Mouse (Mus musculus): ENCODE data around the gene Crnkl1.
"Not testable (repeated sequence)": the region's sequence is repeated elsewhere in the genome, so short reads cannot be mapped to it uniquely, and the experiment has no call there.

Crnkl1 gene

DNA sequence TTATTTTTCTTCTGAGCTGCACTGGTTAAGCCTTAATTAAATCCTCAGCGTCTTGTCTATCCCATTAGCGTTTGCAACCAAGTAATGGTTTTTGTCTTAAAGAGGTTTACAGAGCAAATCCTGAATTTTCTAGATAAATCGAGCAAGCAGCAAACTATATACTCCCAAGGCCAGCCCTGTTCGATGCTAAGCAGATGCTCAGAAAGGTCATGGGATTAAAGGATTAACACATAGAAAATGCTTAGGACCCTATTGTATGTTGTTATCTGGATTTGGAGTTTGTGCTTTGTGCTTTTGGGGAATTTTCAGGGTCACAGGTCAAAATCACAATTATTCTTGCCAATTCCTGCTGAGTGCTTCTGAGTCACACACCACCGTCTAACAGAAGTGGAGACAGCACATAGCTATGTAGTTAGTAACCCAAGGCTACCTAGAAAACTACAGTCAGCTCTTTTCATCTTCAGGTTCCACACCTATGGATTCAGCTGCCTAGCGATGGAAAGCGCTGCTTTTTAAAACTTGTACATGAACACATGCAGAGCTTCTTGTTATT is 13.7 kb upstream of the Crnkl1 start:
- in situ Hi-C loops (cut with MboI; ENCODE audit: low pct_unique_long_range_greater_than_20kb in 1 of 2, low sequenced_read_pairs in 2 of 2, unreplicated experiment in 1 of 2): no loop called here

DNA sequence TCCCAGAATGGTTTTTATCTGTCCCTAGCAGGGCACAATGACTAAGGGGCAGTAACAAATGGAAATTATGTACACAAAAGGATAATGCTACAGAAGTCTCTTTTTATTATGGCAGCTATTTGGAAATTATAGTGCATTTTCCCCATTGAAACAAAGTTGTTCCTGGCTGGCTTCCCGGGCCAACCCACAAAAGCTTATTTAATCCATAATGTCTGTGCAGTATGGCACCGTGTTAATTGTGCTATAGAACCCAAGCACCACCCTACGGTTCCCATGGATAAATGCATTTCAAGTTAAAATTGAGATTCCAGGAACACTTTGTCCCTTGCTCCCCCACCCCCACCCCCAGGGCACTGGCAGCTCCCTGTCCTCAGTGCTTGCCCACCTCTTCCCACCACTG is 9.5 kb upstream of the Crnkl1 start:
- in situ Hi-C loops (cut with MboI; ENCODE audit: low pct_unique_long_range_greater_than_20kb in 1 of 2, low sequenced_read_pairs in 2 of 2, unreplicated experiment in 1 of 2): no loop called here

DNA sequence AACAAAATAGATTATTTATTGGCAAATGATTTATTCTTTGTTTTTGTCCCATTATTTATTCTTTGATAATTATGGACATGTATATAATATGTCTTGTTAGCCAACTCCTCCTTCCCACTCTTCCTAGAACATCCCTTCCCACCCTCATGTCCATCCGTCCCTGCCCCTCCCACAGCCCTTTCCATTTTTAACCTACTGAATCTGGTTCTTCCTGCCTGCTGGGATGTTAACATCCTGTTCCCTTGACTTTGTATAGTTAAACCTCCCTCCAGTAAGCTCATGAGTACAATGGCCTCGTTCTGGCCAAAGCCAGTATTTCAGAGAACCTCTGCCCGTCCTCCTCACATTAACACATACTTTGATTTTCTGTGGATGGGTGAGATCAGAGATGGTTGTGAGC is 6.6 kb upstream of the Crnkl1 start:
- in situ Hi-C loops (cut with MboI; ENCODE audit: low pct_unique_long_range_greater_than_20kb in 1 of 2, low sequenced_read_pairs in 2 of 2, unreplicated experiment in 1 of 2): no loop called here

DNA sequence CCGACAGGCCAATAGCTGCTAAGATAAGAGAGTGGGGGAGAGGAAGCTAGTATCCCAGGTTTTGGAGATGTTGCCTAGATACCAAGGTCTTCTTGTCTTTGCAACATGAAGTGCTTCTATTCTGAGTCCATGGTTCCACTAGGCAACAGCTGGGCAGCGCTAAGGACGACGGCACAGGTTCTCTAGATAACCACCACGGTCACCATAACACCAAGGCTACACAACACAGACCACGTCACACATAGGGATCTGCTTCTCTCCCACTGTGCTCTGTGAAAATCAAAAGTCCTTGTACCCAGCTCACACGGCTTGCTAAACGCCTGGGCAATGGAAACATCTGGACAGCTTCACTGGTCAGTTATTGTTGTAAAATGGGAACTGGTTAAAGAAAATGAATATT is 2.2 kb upstream of the Crnkl1 start:
- in situ Hi-C loops (cut with MboI; ENCODE audit: low pct_unique_long_range_greater_than_20kb in 1 of 2, low sequenced_read_pairs in 2 of 2, unreplicated experiment in 1 of 2): no loop called here

DNA sequence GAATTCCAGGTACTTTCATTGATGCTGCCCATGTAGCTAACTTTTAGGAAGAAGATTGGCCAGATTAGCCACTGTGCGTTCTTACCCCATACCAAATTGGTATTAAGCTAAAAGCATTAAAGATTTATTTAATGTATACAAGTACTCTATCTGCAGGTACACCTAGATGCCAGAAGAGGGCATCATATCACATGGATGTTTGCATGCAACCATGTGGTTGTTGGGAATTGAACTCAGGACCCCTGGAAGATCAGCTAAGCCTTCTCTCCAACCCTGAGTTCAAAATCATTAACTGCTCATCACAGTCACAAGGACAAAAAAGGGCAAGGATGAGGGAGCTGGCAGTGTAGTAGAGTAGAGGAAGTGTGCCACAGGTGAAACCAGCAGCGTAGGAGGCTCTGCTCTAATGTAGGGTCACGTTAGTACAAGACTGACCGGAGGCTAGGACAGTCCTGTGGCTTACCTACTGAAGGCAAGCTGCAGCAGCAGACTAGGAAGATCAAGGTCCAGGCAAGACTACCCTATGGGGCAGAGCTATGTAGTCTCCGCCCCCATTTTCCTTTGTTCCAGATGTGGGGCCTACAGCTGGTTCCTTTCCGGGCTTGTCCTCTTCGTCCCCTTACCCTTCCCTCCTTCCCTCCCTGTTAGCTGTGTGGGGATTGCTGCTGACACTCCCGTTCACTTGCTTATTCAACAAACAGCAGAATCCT is 13.7 kb downstream of the Crnkl1 start:
- in situ Hi-C loops (cut with MboI; ENCODE audit: low pct_unique_long_range_greater_than_20kb in 1 of 2, low sequenced_read_pairs in 2 of 2, unreplicated experiment in 1 of 2): no loop called here

DNA sequence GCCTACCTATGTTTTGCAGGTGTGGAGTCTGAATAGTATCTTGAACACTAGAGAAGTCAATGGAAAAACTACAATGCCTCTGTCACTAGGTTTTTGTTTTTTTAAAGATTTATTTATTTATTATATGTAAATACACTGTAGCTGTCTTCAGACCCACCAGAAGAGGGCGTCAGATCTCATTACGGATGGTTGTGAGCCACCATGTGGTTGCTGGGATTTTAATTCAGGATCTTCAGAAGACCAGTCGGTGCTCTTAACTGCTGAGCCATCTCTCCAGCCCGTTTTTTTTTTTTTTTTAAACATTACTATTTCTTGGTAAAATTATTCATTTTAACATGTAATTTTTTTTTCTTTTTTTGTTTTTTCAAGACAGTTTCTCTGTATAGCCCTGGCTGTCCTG is 28.9 kb downstream of the Crnkl1 start:
- in situ Hi-C loops (cut with MboI; ENCODE audit: low pct_unique_long_range_greater_than_20kb in 1 of 2, low sequenced_read_pairs in 2 of 2, unreplicated experiment in 1 of 2): not testable (repeated sequence)

DNA sequence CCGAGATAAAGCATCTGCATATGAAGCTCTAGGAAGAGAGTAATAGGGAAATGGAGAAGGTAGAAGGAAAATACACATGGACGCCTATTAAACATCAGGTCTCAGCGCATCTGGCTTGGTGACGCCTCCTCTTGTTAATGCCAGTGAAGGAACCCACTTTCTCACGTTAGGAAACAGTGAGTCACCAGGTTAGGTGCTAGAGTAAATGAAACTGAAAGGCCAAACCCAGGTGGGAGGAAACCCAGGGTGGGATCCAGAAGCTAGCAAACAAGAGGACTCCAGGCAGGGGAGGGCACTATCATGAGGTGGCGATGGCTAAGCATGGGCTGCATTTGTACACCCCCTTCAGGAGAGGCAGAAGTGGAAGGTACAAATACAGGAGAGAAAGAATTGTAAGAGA is 29.7 kb downstream of the Crnkl1 start:
- in situ Hi-C loops (cut with MboI; ENCODE audit: low pct_unique_long_range_greater_than_20kb in 1 of 2, low sequenced_read_pairs in 2 of 2, unreplicated experiment in 1 of 2): no loop called here

DNA sequence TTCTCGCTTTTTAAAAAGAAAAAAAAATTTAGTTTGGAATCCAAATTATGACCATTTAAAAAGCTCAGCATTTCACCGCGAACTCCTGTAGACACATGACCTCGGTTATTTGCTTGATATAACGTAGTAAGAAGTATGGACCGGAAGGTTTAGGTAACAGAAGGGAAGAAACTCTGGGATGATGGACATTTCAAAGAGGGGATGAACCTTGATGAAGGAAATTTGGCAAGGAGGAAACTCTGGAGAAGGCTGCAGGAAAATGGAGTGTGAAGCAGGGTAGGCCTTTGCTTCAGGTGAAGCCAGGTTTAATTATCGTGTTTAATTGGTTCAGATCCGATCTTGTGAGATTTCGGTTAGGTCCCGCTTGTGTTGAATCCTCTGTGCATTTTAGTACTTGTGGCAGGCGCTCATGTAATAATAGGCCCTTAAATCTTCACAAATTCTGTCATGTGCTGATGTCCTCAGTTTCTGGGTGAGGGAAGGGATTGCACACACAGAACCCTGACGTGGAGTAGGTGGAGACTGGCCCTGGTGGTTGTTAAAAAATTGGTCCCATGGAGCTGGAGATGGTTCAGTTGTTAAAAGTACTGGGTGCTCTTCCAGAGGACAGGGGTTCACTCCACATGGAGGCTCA is 30.7 kb downstream of the Crnkl1 start:
- in situ Hi-C loops (cut with MboI; ENCODE audit: low pct_unique_long_range_greater_than_20kb in 1 of 2, low sequenced_read_pairs in 2 of 2, unreplicated experiment in 1 of 2): no loop called here

DNA sequence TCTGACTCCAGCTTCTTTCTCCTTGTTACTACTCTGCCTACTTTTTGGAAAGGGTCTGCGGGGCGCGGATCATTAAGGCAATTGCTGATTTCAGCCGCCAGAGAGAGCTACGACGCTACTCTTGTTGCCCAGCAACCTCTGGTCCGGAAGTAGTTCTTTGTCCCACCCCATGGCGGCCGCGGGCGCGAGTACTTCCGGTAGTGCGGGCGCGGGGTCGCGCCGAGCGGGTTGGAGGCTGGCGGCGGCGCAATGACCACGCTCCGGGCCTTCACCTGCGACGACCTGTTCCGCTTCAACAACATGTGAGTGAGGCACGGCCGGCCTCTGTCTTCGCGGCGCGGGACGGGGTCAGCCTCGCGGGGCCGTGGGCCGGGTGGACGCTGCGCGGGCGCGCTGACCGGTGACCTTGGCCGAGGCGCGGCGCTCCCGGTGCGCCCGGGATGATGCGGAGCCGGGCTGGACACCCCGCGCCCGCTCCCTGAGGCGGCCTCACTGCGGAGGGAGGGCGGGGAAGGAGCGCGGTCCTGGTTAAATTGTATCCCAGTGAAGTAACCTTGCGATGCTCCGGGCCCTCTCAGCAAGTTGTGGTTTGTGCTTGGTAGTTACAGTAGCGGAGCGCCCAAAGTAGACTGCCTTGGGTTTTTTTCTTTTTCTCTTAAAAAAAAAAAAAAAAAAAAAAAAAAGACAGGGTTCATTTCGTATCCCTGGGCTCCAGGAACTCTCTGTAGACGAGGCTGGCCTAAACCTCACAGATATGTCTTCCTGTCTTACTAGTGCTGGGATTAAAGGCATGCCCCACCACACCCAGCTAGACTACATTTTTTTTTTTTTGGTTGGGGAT is 31.5 kb downstream of the Crnkl1 start:
- in situ Hi-C loops (cut with MboI; ENCODE audit: low pct_unique_long_range_greater_than_20kb in 1 of 2, low sequenced_read_pairs in 2 of 2, unreplicated experiment in 1 of 2): no loop called here

DNA sequence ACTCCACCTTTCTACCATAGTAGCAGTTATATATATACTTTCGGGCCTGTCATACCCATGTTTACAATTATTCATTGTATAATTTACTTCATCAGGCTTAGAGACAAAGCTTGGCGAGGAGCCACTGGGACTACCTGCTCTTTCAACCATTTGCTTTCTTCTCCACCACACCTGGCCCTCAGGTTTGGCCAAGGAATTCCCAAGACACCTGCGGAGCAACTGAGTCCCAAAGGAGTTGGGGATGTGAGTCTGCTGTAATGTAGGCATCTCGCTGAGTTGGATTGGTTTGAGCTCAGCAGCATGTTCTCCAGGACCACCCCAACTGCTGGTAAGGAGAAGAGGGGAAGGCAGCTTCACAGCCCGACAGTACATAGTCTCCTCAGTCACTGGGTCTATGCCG is 33.0 kb downstream of the Crnkl1 start, which contains the start of gene Naa20:
Gene Naa20, plus strand, starts transcription at position 239 of the 400 bp plus-strand sequence.
- in situ Hi-C loops (cut with MboI; ENCODE audit: low pct_unique_long_range_greater_than_20kb in 1 of 2, low sequenced_read_pairs in 2 of 2, unreplicated experiment in 1 of 2): no loop called here

DNA sequence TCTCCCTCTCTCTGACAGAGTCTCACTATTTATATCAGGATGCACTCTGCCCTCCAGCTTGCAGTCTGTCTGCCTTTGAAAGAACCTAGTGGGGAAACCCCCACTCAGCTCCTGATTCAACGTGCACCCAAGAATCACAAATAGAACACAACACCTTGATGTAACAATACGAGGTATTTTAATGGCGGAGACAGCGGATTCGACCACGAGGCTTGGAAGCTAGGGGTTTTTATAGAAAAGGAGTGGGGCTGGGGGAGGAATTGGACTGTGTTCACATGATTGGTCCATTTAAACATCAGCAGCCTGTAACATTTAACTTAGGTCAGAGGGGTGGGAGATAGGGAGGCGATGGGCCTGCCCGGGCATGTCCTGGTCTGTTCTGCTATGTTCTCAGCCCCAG is 34.5 kb downstream of the Crnkl1 start:
- in situ Hi-C loops (cut with MboI; ENCODE audit: low pct_unique_long_range_greater_than_20kb in 1 of 2, low sequenced_read_pairs in 2 of 2, unreplicated experiment in 1 of 2): not testable (repeated sequence)

DNA sequence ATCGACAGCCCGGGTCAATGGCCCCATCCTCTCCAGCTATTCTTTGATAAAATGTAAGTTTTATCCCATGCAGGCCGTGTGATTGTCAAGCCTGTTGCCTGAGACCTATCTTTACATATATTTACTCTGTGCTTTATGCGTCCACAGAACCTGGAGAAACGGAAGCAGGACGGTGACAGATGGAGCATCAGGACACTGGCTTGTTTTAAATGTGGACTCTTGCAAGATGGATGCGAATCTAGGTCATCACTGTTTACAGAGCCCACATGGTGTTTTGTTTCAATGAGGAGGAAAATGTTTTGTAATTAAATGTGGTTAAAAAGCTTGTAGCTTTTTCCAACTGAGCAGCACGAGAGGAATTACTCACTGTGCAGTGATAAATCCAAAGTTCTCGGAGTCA is 36.7 kb downstream of the Crnkl1 start:
- in situ Hi-C loops (cut with MboI; ENCODE audit: low pct_unique_long_range_greater_than_20kb in 1 of 2, low sequenced_read_pairs in 2 of 2, unreplicated experiment in 1 of 2): no loop called here

DNA sequence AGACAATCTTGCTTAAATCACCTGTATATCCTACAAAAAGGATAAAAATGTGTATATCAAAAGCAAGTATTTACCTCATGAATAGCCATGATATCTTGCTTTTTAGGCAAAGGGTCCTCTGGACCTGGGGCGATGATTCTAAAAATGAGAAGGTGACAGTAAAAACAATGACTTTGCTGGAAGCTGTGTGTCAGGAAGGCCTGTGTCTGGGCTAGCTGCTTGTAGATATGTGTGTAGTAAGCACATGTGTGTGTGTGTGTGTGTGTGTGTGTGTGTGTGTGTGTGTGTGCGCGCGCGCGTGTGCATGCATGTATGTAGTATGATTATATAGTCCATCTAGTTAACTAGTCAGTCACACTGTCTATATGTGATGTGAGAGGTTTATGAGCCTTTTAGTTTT is 41.1 kb downstream of the Crnkl1 start:
- in situ Hi-C loops (cut with MboI; ENCODE audit: low pct_unique_long_range_greater_than_20kb in 1 of 2, low sequenced_read_pairs in 2 of 2, unreplicated experiment in 1 of 2): no loop called here

DNA sequence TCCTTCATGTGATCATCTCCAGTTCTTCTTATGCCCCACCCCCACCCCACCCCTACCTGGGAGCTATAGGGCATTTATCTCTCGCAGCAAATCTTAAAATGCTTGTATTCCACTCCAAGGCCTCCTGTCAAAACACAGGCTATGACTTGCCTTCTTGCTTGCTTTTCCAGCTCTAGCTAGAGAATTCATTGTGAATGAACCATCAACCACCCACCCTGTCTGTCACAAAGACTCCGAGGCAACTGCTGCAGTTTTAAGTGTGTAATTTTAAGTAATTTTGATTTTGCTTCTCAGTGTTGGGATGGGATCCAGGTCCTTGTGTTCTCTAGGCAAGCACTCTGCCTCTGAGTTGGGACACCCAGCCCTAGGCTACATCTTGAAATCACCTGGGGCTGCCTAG is 44.2 kb downstream of the Crnkl1 start:
- in situ Hi-C loops (cut with MboI; ENCODE audit: low pct_unique_long_range_greater_than_20kb in 1 of 2, low sequenced_read_pairs in 2 of 2, unreplicated experiment in 1 of 2): no loop called here

DNA sequence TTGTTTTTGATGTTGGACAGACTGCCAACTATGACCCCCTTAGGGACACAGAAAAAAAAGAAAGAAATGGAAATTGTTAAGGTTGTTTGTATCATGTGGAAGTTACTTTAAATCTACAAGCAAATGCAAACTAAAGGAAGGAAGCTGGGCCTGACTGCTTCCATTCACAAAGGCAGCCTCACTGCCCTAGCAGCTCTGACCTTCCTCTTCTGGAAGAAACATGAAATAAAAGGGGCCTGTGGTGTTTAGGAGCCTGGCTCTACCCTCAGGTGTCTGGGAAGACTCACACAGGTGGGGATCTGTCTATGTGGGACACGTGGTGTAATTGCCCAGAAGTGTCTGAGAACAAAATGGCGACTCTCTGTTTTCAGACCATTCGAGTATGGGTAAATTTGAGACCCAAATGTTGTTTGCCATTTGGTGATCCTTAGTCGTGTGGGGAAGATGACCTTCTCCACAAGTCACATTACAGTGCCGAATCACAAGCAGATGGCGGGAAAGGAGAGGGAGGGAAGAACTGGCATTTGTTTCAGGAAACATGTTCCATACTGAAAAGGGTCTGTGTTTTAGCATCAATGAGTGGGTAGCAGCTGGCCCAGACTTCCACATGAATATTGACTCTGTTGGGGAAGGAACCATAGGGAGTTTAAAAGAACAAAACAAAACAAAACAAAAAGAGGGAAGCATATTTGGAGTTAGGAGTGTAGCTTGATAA is 45.9 kb downstream of the Crnkl1 start:
- in situ Hi-C loops (cut with MboI; ENCODE audit: low pct_unique_long_range_greater_than_20kb in 1 of 2, low sequenced_read_pairs in 2 of 2, unreplicated experiment in 1 of 2): loop anchor here in 1 of 2 experiments (10.0 kb wide), 1 partner anchor 194 kb away; no protein-coding TSS in a partner anchor

DNA sequence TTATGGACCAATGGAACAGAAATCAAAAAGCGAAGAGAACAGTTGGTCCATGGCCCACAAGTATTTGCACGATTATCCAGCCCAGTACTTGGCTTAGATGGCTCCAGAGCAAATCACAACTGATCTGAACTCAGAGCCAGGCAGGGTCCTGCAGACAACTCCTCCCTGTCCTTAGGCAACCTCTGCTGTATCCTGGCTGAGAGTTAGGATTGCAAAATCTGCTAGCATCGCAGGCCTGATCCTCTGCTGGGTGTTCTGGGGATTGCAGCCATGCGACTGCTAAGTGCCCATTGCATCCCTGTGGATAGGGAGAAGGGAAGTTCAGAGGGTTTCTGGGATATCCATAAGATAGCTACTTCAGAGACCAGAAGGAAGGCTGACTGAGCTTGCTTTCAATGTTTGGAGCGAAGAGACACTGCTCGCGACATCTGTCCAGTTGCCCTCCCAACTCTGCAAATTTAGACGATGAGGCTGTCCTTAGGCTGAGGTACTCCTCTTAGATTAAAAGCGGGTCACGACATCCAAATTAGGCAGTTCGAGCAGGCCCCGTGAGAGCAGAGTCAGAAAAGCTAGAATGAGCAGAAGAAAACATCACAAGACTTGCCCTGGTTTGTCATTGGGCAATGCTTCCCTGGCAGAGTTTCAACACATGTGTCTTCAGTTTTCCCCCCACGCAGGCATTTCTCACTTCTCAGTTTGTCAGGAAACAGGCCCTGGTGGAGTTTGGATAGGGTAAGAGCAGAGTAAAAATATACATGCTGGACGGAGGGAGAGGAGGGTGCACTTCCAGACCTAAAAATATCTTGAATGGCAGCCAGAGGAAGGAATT is 46.7 kb downstream of the Crnkl1 start:
- in situ Hi-C loops (cut with MboI; ENCODE audit: low pct_unique_long_range_greater_than_20kb in 1 of 2, low sequenced_read_pairs in 2 of 2, unreplicated experiment in 1 of 2): loop anchor here in 1 of 2 experiments (10.0 kb wide), 1 partner anchor 193 kb away; no protein-coding TSS in a partner anchor

DNA sequence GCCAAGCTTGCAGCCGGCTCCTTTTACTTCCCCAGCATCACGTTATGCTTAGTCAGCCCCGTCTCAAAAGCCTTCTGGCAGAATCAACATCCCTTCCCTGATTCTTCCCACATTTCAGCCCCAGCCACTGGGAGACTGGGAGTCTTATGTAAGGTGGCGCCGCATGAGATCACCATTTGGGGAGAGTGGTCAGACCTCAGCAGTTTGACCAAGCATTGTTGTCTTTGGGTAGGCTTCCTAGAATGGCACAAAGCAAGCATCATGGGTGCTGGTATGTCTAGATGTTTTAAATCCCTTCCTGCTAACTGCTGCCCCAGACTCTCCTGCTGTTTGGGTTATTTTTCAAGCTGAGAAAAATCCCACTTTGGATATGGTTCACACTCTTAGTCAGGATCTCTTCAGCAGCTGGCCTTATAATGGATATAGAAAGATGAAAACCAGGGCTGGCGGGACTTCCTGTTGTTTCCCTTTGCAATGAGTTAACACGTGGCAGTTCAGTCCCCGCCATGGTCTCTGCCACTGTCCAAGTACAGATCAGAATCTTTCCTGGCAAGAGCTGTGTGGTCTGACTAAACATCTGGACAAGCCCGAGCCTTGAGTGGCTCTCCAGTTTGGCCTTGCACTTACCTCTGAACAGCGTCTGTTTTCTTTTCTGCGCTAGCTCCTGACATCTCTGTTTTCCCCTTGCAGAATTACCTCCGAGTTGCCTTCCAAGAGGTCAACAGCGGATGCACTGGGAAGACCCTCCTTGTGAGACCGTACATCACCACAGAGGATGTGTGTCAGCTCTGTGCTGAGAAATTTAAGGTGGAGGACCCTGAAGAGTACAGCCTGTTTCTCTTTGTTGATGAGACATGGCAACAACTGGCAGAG is 49.7 kb downstream of the Crnkl1 start:
- in situ Hi-C loops (cut with MboI; ENCODE audit: low pct_unique_long_range_greater_than_20kb in 1 of 2, low sequenced_read_pairs in 2 of 2, unreplicated experiment in 1 of 2): loop anchor here in 1 of 2 experiments (10.0 kb wide), 1 partner anchor 190 kb away; no protein-coding TSS in a partner anchor

Measured in mouse embryonic stem cell (cell line).